Mouse (Mus musculus): ENCODE measurements around the gene Lrpprc.

DNA sequence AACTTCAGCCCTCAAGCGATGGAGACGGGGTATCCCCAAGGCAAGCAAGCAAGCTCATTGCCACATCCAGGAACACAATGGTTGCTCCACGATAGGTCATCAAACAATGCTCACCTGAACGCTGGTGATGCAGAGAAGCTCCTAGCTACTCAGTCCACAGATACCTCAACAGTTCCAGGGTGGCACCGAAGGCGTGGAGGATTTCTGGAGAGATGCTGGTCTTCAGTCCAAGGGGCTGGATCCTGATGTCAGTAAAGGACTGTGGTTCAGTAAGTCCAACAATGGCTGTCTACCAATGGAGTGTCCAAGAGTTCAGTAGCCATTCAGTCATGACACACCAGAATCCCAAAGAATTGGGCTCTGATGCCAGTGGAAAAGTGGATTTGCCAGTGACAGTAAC is 37.7 kb upstream of the Lrpprc start:
- TF ChIP-seq CTCF (IDR thresholded peaks at IDR 0.05; ENCODE audit: borderline replicate concordance, insufficient read depth, low read depth, low read length) (no peak), POLR2A (IDR thresholded peaks at IDR 0.05; ENCODE audit: borderline replicate concordance, insufficient read depth, low read length) (no peak)

All from cerebellum, adult 2 months (tissue).